Mouse (Mus musculus): ENCODE measurements at regions not wholly inside any gene's neighbourhood (a gene's known extent, or its start where the extent isn't known, plus 50 kb on each side); places are given as distances from the start of the nearest gene placed in this dataset.

DNA sequence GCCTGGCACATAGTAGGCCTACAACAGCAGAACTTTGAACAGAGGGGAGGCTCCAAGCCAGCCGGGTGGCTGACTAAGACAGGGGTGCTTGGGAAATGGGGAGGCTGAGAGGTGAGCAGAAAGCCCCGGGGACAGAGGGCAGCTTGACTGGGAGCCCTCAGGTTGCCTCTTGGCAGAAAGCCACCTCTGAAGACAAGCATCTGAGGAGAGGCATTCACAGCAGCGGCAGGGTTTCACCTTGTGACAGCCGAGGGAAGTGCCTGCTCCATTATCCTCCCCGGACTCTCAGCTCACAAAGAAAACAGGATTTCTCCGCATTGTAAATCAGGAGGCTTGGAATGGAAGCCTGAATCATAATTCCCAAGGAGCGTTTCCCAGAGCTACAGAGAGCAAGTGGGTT lies 146.8 kb upstream of the Zmiz1 start:
- no peak for TF ChIP-seq CTCF (IDR thresholded peaks at IDR 0.05; ENCODE audit: borderline replicate concordance, insufficient read depth, low read depth, low read length)
- TF ChIP-seq POLR2A (IDR thresholded peaks at IDR 0.05; ENCODE audit: borderline replicate concordance, insufficient read depth, low read length): no peak

Data from cerebellum, adult 2 months (tissue).